Mouse (Mus musculus): ENCODE data around the gene Izumo1.
A peak's percentile ranks its signal among the peaks of the same experiment; 100 is the strongest.

Gene Izumo1

GRCm38 (mm10) chr7:45621443-45621842 lies at the start of gene Izumo1:
Gene Izumo1 (plus strand): TSS chr7:45621811.
- no peak for DNase-seq (ENCODE audit: low read depth in 2 of 2, low spot score in 2 of 2)

GRCm38 (mm10) chr7:45571966-45572365 lies 49.6 kb upstream of the Izumo1 start:
- no peak for DNase-seq (ENCODE audit: low read depth in 2 of 2, low spot score in 2 of 2)

- DNase-seq (ENCODE audit: low read depth in 2 of 2, low spot score in 2 of 2), result no peak
Observed at GRCm38 (mm10) chr7:45573954-45574353, 47.7 kb upstream of the Izumo1 start.

- no peak for DNase-seq (ENCODE audit: low read depth in 2 of 2, low spot score in 2 of 2)
Observed at GRCm38 (mm10) chr7:45574472-45575379, 46.9 kb upstream of the Izumo1 start.

- DNase-seq (ENCODE audit: low read depth in 2 of 2, low spot score in 2 of 2), result no peak
Observed at GRCm38 (mm10) chr7:45585923-45586322, 35.7 kb upstream of the Izumo1 start.

GRCm38 (mm10) chr7:45587631-45588592 lies 33.7 kb upstream of the Izumo1 start:
- no peak for DNase-seq (ENCODE audit: low read depth in 2 of 2, low spot score in 2 of 2)

GRCm38 (mm10) chr7:45589173-45589572 lies 32.4 kb upstream of the Izumo1 start:
- peak; percentile 49 to 73 for DNase-seq (ENCODE audit: low read depth in 2 of 2, low spot score in 2 of 2)

GRCm38 (mm10) chr7:45589898-45590297 lies 31.7 kb upstream of the Izumo1 start:
- no peak for DNase-seq (ENCODE audit: low read depth in 2 of 2, low spot score in 2 of 2)

GRCm38 (mm10) chr7:45590874-45591273 lies 30.7 kb upstream of the Izumo1 start:
- DNase-seq (ENCODE audit: low read depth in 2 of 2, low spot score in 2 of 2), result no peak

GRCm38 (mm10) chr7:45591880-45592279 lies 29.7 kb upstream of the Izumo1 start:
- DNase-seq (ENCODE audit: low read depth in 2 of 2, low spot score in 2 of 2), result no peak

- DNase-seq (ENCODE audit: low read depth in 2 of 2, low spot score in 2 of 2), result peak; percentile 52 to 67
Observed at GRCm38 (mm10) chr7:45593118-45593815, 28.3 kb upstream of the Izumo1 start.

- DNase-seq (ENCODE audit: low read depth in 2 of 2, low spot score in 2 of 2), result no peak
Observed at GRCm38 (mm10) chr7:45595176-45595575, 26.4 kb upstream of the Izumo1 start.

- DNase-seq (ENCODE audit: low read depth in 2 of 2, low spot score in 2 of 2), result no peak
Observed at GRCm38 (mm10) chr7:45596107-45596506, 25.5 kb upstream of the Izumo1 start.

- no peak for DNase-seq (ENCODE audit: low read depth in 2 of 2, low spot score in 2 of 2)
Observed at GRCm38 (mm10) chr7:45597013-45597412, 24.6 kb upstream of the Izumo1 start.

GRCm38 (mm10) chr7:45597527-45597926 lies 24.1 kb upstream of the Izumo1 start:
- no peak for DNase-seq (ENCODE audit: low read depth in 2 of 2, low spot score in 2 of 2)

GRCm38 (mm10) chr7:45598960-45599879 lies 22.4 kb upstream of the Izumo1 start:
- no peak for DNase-seq (ENCODE audit: low read depth in 2 of 2, low spot score in 2 of 2)

- DNase-seq (ENCODE audit: low read depth in 2 of 2, low spot score in 2 of 2), result no peak
Observed at GRCm38 (mm10) chr7:45605704-45606289, 15.8 kb upstream of the Izumo1 start.

GRCm38 (mm10) chr7:45609511-45609910 lies 12.1 kb upstream of the Izumo1 start:
- DNase-seq (ENCODE audit: low read depth in 2 of 2, low spot score in 2 of 2), result no peak

- no peak for DNase-seq (ENCODE audit: low read depth in 2 of 2, low spot score in 2 of 2)
Observed at GRCm38 (mm10) chr7:45616277-45616676, 5.3 kb upstream of the Izumo1 start.
